Mouse (Mus musculus) kidney, embryonic 16.5 days (tissue): ENCODE measurements around the gene P2ry2. TPM values are rescaled to one million over a fixed set of nuclear protein-coding genes. Genes with fewer than 3 reads are reported as not detected.
A peak's percentile ranks its signal among the peaks of the same experiment; 100 is the strongest.

Experiments
- ATAC-seq: fragments of 200-750 bp; cut with Nextera tagmentation; 2 replicates; pipeline ENCODE4 v1.8.0; 2017; ENCODE audit warnings: moderate TSS enrichment; ENCODE audit not compliant: low FRiP score, low TSS enrichment
- H3K27ac ChIP-seq: fragments of 300-500 bp; sonication (generic); 2 replicates; pipeline ENCODE4 v1.5.1; 2014; ENCODE audit warnings: low read length
- H3K27me3 ChIP-seq: fragments of 300-500 bp; sonication (generic); 2 replicates; pipeline ENCODE4 v1.6.1; 2014; ENCODE audit warnings: low read length, control low read depth, mixed read lengths; ENCODE audit not compliant: insufficient read depth
- H3K36me3 ChIP-seq: fragments of 300-500 bp; sonication (generic); 2 replicates; pipeline ENCODE4 v1.6.1; 2014; ENCODE audit warnings: low read length, control low read depth, mixed read lengths; ENCODE audit not compliant: insufficient read depth
- H3K4me1 ChIP-seq: fragments of 300-500 bp; sonication (generic); 2 replicates; pipeline ENCODE4 v1.6.1; 2014; ENCODE audit warnings: low read length, control low read depth, mixed read lengths; ENCODE audit not compliant: insufficient read depth
- H3K4me2 ChIP-seq: fragments of 300-500 bp; sonication (generic); replicated peaks from 2 replicates; pipeline ENCODE4 v1.6.1; 2014; ENCODE audit warnings: low read depth, low read length
- H3K4me3 ChIP-seq: fragments of 300-500 bp; sonication (generic); 2 replicates; pipeline ENCODE4 v1.5.1; 2014; ENCODE audit warnings: mild to moderate bottlenecking, low read length
- H3K9ac ChIP-seq: fragments of 300-500 bp; sonication (generic); replicated peaks from 2 replicates; pipeline ENCODE4 v1.6.1; 2014; ENCODE audit warnings: low read length
- H3K9me3 ChIP-seq: fragments of 300-500 bp; sonication (generic); 2 replicates; pipeline ENCODE4 v1.6.1; 2016; ENCODE audit warnings: low read length, control low read depth
- WGBS: fragments of 180-500 bp; shearing (Covaris S2); extraction: QIAGEN DNeasy Blood & Tissue Kit; methylation state at CpG from one replicate; pipeline ENCODE4 v1.1.7; 2014; 5-methylcytosine and 5-hydroxymethylcytosine counted together
- polyA plus RNA-seq: library from polyadenylated mRNA; unstranded; fragments of >200 nt; fragmentation: Nextera tagmentation; extraction: Ambion mirVana; gene quantifications from 2 replicates; pipeline ENCODE4 v1.2.1, GENCODE M21; 2015

Gene P2ry2
- polyA plus RNA-seq, 1 experiment from 2014 or later, result 1.4 TPM

DNA sequence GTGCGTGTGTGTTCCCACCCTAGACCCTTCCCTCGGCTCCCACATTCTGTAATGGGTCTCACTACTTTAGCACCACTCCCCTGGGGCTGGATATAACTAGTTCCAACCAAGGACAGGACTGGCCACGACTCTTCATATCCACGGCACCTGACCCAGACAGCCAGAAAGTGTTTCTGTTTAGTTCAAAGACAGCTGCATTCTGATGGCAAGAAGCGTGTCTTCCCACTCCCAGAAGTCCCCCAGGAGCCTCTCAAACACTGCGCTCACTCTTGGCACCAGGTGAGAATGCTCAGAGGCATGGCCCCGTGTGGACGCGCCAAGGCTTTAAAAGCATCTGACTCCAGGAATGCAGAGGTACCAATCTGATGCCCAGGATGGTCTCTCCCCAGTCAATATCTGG is 16.3 kb upstream of the P2ry2 start:
- Histone ChIP-seq H3K4me1 (no peaks in the 10 kb centered on the region), H3K9me3 (no peaks in the 10 kb centered on the region), H3K27ac (no peak overlapping the region), H3K36me3 (no peaks in the 10 kb centered on the region), H3K9ac (no peak overlapping the region), H3K4me3 (no peak overlapping the region), H3K27me3 (no peaks in the 10 kb centered on the region), H3K4me2 (no peak overlapping the region)
- WGBS, result 86% methylated on average over 9 of the region's 9 CpGs
- ATAC-seq, result no peak

DNA sequence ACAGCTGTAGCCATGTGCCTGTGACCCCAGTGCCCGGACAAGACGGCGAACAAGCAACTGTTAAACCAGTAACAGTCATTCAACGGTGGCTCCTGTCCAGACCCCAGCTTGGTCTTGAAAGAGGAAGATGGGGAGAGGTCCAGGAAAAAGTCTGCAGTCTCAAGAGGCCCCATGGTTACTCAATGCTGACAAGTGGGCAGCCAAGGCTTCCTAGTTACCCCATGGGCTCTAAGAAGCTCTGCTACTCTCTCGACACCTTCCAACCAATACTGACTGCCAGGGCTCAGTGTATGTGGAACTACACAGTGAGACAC is 15.7 kb upstream of the P2ry2 start:
- Histone ChIP-seq H3K4me1 (no peaks in the 10 kb centered on the region), H3K27ac (no peak overlapping the region), H3K4me2 (no peak overlapping the region), H3K27me3 (no peaks in the 10 kb centered on the region), H3K36me3 (no peaks in the 10 kb centered on the region), H3K9me3 (no peaks in the 10 kb centered on the region), H3K4me3 (no peak overlapping the region), H3K9ac (no peak overlapping the region)
- 88% methylated on average over 5 of the region's 5 CpGs for WGBS
- no peak for ATAC-seq

DNA sequence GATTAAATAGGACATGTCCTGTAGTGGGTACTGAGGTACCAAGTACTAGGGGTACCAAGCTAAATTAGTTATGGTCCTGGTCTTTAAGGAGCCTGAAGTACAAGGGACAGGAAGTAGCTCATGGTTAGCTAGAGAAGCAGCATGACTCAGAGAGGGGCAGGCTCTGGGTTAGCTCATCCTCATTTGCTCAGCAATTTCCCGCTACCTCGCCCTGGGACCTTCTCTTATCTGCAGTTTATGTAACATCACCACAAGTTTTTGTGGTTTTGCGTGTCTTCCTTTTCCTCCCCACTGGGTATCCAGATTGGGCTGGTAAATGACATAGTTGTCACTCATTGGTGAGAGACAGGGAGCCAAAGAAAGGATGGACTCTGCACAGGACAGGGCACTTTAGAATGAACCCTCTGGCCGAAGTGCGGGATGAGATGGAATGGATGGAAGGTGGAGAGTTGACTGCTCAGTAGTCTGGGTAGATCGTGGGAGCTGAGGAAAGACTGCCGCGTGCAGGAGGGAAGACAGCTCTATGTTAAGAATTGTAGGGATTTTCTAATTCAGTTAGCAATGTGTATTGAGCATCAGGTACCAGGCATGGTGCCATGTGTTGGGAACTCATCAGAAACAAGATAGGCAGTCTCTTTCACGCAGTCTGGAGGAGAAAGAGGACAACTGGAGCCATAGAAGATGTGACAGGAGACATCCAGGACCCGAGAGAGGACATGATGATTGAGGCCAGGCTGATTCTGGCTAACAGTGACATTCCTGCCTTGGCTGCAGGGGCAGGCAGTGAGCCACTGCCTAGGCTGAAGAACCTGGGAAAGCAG is 15.2 kb upstream of the P2ry2 start:
- Histone ChIP-seq H3K36me3 (no peaks in the 10 kb centered on the region), H3K4me2 (no peak overlapping the region), H3K9ac (no peak overlapping the region), H3K4me3 (no peak overlapping the region), H3K4me1 (no peaks in the 10 kb centered on the region), H3K9me3 (no peaks in the 10 kb centered on the region), H3K27ac (no peak overlapping the region), H3K27me3 (no peaks in the 10 kb centered on the region)
- ATAC-seq, result no peak
- WGBS, result 86% methylated on average over 10 of the region's 10 CpGs

DNA sequence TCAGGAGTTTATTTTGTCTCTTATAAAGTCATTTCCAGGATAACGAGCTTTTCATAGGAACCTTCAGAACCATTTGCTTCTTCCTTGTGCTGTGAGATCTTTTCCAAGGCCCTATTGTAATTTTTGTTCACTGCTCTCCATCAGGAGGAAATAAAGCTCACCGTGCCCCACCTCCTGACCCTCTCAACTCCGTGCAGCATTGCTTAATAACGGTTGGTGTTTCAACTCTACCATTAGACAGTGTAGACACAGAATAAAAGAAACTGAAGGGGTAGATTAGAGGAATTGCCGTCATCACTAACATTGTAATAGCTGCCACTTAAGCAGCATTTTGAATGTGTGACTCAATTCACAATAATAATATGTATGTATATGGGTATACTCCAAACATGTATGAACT is 14.2 kb upstream of the P2ry2 start:
- no peaks in the 10 kb centered on the region for H3K36me3 ChIP-seq
- no peak for ATAC-seq
- H3K4me1 ChIP-seq, result no peaks in the 10 kb centered on the region
- no peak overlapping the region for H3K27ac ChIP-seq
- H3K9me3 ChIP-seq, result no peaks in the 10 kb centered on the region
- H3K4me2 ChIP-seq, result no peak overlapping the region
- H3K9ac ChIP-seq, result no peak overlapping the region
- 65% methylated on average over 5 of the region's 5 CpGs for WGBS
- H3K4me3 ChIP-seq, result no peak overlapping the region
- no peaks in the 10 kb centered on the region for H3K27me3 ChIP-seq

DNA sequence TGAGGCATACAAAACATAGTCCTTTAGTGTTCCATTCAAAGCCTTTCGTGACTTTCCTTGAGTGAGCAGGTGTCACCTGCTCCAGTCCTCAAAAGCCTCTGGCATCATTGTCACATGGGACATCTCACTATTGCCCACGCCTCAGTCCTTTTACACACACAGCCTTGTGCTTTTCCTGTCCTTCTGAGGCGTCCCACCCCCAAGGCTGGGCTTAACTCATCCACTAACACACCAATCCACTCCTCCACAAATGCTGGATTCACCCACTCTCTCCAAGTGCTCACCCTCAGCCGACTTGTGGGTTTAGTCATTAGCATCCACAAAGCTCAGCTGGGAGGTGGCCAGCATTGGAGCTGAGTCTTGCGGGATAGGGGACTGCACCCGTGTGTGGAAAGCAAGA is 4.8 kb upstream of the P2ry2 start:
- Histone ChIP-seq H3K4me1 (peaks cover under 1% of the 10 kb centered on the region; the same call in 1 of the 2 replicates), H3K4me3 (no peak overlapping the region), H3K9ac (no peak overlapping the region), H3K27me3 (peaks cover 5% of the 10 kb centered on the region), H3K9me3 (no peaks in the 10 kb centered on the region), H3K4me2 (no peak overlapping the region), H3K27ac (no peak overlapping the region), H3K36me3 (no peaks in the 10 kb centered on the region)
- WGBS, result 58% methylated on average over 6 of the region's 6 CpGs
- no peak for ATAC-seq

DNA sequence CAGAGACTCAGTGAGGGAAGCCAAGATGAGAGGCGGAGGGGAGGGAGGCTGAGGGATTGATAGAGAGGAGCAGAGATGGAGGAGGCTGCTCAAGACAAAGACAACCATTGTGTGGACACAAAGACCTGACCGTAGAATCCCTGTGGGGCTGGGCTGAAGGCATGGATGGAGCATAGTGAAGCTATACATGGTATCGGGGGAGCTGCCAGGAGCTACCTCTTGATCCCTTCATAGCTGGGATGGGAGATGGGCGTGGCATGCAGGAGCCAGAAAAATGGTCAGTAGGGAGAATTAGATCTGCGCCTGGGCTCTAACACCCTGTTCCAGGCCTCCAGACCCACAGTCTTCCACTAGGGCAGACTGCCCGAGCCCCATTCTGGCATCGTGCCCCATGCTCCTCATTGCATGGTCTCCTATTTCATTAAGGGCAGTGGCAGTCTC is 4.4 kb upstream of the P2ry2 start:
- ATAC-seq, result no peak
- H3K27me3 ChIP-seq, result peaks cover 8% of the 10 kb centered on the region
- 84% methylated on average over 7 of the region's 7 CpGs for WGBS
- no peaks in the 10 kb centered on the region for H3K9me3 ChIP-seq
- no peak overlapping the region for H3K4me3 ChIP-seq
- H3K4me1 ChIP-seq, result peaks cover 5% of the 10 kb centered on the region; the same call in 1 of the 2 replicates
- no peak overlapping the region for H3K4me2 ChIP-seq
- H3K27ac ChIP-seq, result no peak overlapping the region
- H3K9ac ChIP-seq, result no peak overlapping the region
- H3K36me3 ChIP-seq, result no peaks in the 10 kb centered on the region

DNA sequence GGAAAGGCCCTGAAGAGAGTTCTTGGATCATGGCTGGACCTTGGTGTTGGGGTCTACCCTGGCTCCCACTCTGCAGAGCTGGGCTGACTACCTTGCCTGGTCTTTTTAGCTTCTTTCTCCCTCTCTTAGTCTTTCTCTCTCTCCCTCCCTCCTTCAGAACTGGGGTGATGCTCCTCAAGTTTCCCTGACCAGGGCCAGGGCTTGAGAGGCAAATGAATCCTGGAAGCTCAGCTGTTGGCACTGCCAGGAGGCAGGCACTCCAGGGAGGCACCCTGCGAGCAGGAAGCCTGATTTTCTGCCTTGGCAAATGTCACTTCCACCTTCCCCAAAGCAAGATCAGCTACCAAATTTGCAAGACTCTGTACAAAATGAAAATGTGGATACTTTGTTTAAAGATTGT is 2.3 kb upstream of the P2ry2 start:
- no peak overlapping the region for H3K27ac ChIP-seq

DNA sequence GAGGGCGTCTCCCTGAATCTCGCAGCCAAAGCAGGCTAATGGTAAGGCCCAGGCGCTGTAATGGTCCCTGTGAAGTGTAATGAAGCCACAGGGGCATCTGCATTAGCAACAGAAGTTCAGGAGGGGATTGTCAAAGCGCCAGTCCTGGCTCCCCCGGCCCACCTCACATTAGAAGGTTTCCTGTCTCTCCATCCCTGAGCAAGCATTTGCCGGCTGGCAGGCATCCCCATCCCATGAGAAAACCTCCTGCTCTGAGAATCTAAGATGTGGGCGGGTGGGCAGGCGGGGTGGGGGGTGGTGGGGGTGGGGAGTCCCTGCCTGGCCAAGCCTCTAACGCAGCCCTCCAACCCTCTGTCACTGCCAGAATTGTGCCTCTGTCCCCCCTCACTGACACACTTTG is 1.4 kb upstream of the P2ry2 start:
- Histone ChIP-seq H3K4me1 (peaks cover 18% of the 10 kb centered on the region; the same call in 1 of the 2 replicates), H3K4me3 (no peak overlapping the region), H3K9me3 (no peaks in the 10 kb centered on the region), H3K9ac (no peak overlapping the region; the same call in 1 of the 2 replicates), H3K36me3 (no peaks in the 10 kb centered on the region), H3K27ac (no peak overlapping the region), H3K27me3 (peaks cover 21% of the 10 kb centered on the region), H3K4me2 (no peak overlapping the region)
- ATAC-seq, result no peak
- 46% methylated on average over 9 of the region's 9 CpGs for WGBS

More for the DNA sequence above, 2.3 kb upstream of the P2ry2 start:
- 79% methylated on average over 1 of the region's 1 CpGs for WGBS
- Histone ChIP-seq H3K36me3 (no peaks in the 10 kb centered on the region), H3K4me3 (no peak overlapping the region), H3K4me1 (peaks cover 18% of the 10 kb centered on the region; the same call in 1 of the 2 replicates), H3K27me3 (peaks cover 15% of the 10 kb centered on the region), H3K9me3 (no peaks in the 10 kb centered on the region), H3K4me2 (no peak overlapping the region), H3K9ac (no peak overlapping the region)
- ATAC-seq, result no peak

DNA sequence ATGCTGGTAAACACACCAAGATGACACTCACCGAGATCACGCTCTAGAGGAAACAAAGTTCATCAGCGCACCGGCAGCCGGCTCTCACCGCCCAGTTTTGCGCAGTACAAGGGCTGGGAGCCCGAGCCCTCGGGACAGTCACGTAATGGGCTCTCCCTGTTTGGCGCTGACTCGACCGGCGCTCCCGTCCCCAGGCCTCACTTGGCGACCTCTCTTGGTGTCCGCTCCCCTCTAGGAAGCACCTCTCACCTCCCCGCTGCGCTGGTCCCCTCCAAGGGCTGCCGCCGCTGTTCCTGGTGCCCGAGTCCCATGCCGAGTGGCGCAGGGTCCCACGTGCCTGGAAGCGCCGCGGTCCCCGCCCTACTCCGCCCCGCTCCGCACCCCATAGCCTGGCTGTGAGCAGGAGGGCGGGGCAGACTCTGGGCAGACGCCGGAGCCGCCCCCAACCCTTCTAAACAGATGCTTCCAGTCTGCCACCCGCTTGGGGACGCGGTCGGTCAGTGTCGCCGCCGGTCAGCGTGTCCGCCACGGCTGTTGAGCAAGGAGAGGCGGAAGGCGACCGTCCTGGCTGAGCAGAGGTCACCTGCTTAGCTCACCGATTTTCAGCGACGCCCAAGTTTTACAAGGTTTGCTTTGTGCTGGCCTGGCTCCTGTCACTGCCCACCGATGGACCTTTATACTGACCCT is 842 bp downstream of the P2ry2 start:
- WGBS, result under 1% methylated on average over 53 of the region's 53 CpGs
- Histone ChIP-seq H3K4me3 (peak overlapping the region; percentile 60), H3K27ac (no peak overlapping the region), H3K9ac (peak overlapping the region; percentile 70), H3K4me2 (peak overlapping the region; percentile 99), H3K9me3 (no peaks in the 10 kb centered on the region), H3K36me3 (no peaks in the 10 kb centered on the region), H3K27me3 (peaks cover 21% of the 10 kb centered on the region), H3K4me1 (peaks cover 18% of the 10 kb centered on the region; the same call in 1 of the 2 replicates)
- peak; percentile 97 for ATAC-seq

DNA sequence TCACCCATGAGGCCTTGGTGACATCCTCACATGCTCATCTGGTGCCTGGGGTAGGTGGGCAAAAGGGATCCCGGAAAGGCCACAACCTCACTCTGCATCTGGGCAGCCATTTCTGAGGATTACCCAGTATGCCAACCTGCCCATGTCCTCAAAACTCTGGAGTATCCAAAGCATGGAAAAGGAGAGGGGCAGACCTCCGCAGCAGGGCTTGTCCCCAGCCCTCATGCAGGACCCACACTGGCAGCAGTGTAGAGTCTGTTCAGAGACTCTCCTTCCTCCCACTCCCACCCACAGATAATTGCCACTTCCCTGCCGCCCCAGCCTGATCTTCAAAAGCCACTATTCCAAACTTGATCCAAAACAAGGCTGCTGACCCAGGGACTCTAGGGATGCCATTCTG is 1.9 kb downstream of the P2ry2 start:
- H3K4me3 ChIP-seq, result no peak overlapping the region
- peak overlapping the region; percentile 99; the same call in 1 of the 2 replicates for H3K4me2 ChIP-seq
- no peaks in the 10 kb centered on the region for H3K9me3 ChIP-seq
- ATAC-seq, result no peak
- WGBS, result 59% methylated on average over 3 of the region's 3 CpGs
- peaks cover 21% of the 10 kb centered on the region for H3K27me3 ChIP-seq
- H3K36me3 ChIP-seq, result no peaks in the 10 kb centered on the region
- peaks cover 18% of the 10 kb centered on the region; the same call in 1 of the 2 replicates for H3K4me1 ChIP-seq
- no peak overlapping the region for H3K9ac ChIP-seq
- no peak overlapping the region for H3K27ac ChIP-seq
